Mouse (Mus musculus): ENCODE measurements at regions not wholly inside any gene's neighbourhood (a gene's known extent, or its start where the extent isn't known, plus 50 kb on each side); places are given as distances from the start of the nearest gene placed in this dataset.

- in situ Hi-C loops (cut with MboI, MseI): no loop called here
Observed at GRCm38 (mm10) chr1:61257561-61257960, 279.8 kb downstream of the Icos start.

- in situ Hi-C loops (cut with MboI, MseI): no loop called here
Observed at GRCm38 (mm10) chr1:61263466-61263865, 285.7 kb downstream of the Icos start.

GRCm38 (mm10) chr1:61265706-61266127 lies 288.0 kb downstream of the Icos start:
- in situ Hi-C loops (cut with MboI, MseI): no loop called here

- in situ Hi-C loops (cut with MboI, MseI): no loop called here
Observed at GRCm38 (mm10) chr1:61273843-61274242, 296.1 kb downstream of the Icos start.

- in situ Hi-C loops (cut with MboI, MseI): no loop called here
Observed at GRCm38 (mm10) chr1:61274244-61274643, 296.5 kb downstream of the Icos start.

GRCm38 (mm10) chr1:61277170-61277710 lies 299.5 kb downstream of the Icos start:
- in situ Hi-C loops (cut with MboI, MseI): no loop called here

GRCm38 (mm10) chr1:61288185-61288584 lies 310.5 kb downstream of the Icos start:
- in situ Hi-C loops (cut with MboI, MseI): no loop called here

GRCm38 (mm10) chr1:61288946-61289345 lies 311.2 kb downstream of the Icos start:
- in situ Hi-C loops (cut with MboI, MseI): no loop called here

GRCm38 (mm10) chr1:61289552-61289951 lies 311.8 kb downstream of the Icos start:
- in situ Hi-C loops (cut with MboI, MseI): no loop called here

GRCm38 (mm10) chr1:61293106-61293505 lies 315.4 kb downstream of the Icos start:
- in situ Hi-C loops (cut with MboI, MseI): no loop called here

GRCm38 (mm10) chr1:61295219-61295618 lies 317.5 kb downstream of the Icos start:
- in situ Hi-C loops (cut with MboI, MseI): no loop called here

- in situ Hi-C loops (cut with MboI, MseI): no loop called here
Observed at GRCm38 (mm10) chr1:61296831-61297230, 319.1 kb downstream of the Icos start.

- in situ Hi-C loops (cut with MboI, MseI): no loop called here
Observed at GRCm38 (mm10) chr1:61297361-61297760, 319.6 kb downstream of the Icos start.

GRCm38 (mm10) chr1:61298064-61298463 lies 320.3 kb downstream of the Icos start:
- in situ Hi-C loops (cut with MboI, MseI): no loop called here

- in situ Hi-C loops (cut with MboI, MseI): no loop called here
Observed at GRCm38 (mm10) chr1:61298779-61299178, 321.1 kb downstream of the Icos start.

GRCm38 (mm10) chr1:61300491-61300890 lies 322.8 kb downstream of the Icos start:
- in situ Hi-C loops (cut with MboI, MseI): no loop called here

- in situ Hi-C loops (cut with MboI, MseI): no loop called here
Observed at GRCm38 (mm10) chr1:61301041-61302030, 323.6 kb downstream of the Icos start.

GRCm38 (mm10) chr1:61302570-61303071 lies 324.9 kb downstream of the Icos start:
- in situ Hi-C loops (cut with MboI, MseI): no loop called here

GRCm38 (mm10) chr1:61306296-61306695 lies 328.6 kb downstream of the Icos start:
- in situ Hi-C loops (cut with MboI, MseI): no loop called here

- in situ Hi-C loops (cut with MboI, MseI): no loop called here
Observed at GRCm38 (mm10) chr1:61309563-61309962, 329.1 kb upstream of the Pard3b start.

- in situ Hi-C loops (cut with MboI, MseI): no loop called here
Observed at GRCm38 (mm10) chr1:61310063-61310760, 328.4 kb upstream of the Pard3b start.

GRCm38 (mm10) chr1:61310761-61311090 lies 327.9 kb upstream of the Pard3b start:
- in situ Hi-C loops (cut with MboI, MseI): no loop called here

All from T-helper 2 cell (primary cell).